Mouse (Mus musculus): Measurements from ENCODE around the gene Gm20388. TPM values are rescaled to one million over a fixed set of nuclear protein-coding genes. Genes with fewer than 3 reads are reported as not detected.
A peak's percentile ranks its signal among the peaks of the same experiment; 100 is the strongest.

Gene Gm20388
- polyA plus RNA-seq, 1 experiment from 2014 or later: not detected

DNA sequence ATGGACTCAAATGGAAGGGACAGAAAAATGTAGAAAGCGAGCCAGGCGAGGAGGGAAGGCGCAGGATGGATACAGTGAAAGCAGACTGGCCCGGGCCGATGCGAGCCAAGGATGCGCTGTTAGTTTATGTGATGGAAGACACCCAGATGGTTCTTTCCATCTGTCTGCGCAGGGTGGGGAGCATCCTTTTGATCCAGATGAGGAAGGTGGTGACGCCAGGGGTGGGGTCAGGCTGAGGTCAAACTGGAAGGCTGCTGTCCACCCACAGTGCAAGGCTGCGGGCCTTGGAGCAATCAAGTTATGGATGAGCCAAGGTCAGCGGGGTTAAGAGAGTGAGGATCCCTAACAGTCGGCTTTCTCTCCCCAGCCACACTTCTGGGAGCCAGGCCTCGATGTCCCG, 2025.8 kb downstream of the Gm20388 start:
- Histone ChIP-seq H3K36me3 (ENCODE audit: control insufficient read depth, insufficient read depth, low read length) (no peaks in the 10 kb centered on the region), H3K9me3 (ENCODE audit: control insufficient read depth, low read length) (no peaks in the 10 kb centered on the region), H3K27me3 (ENCODE audit: control insufficient read depth, insufficient read depth, low read length) (no peaks in the 10 kb centered on the region), H3K4me1 (ENCODE audit: control insufficient read depth in 2 of 2, insufficient read depth in 2 of 2, low read length in 2 of 2) (peaks cover 3 to 7% of the 10 kb centered on the region in 2 experiments; a peak in 3 of 4 replicates), H3K4me2 (ENCODE audit: low read length) (no peak overlapping the region), H3K9ac (ENCODE audit: low read length) (no peak overlapping the region), H3K27ac (replicated peaks in 1 of 2; ENCODE audit: control insufficient read depth in 1 of 2, insufficient read depth in 1 of 2, low read depth in 2 of 2, low read length in 2 of 2) (no peak overlapping the region), H3K4me3 (ENCODE audit: control insufficient read depth in 1 of 2, insufficient read depth in 1 of 2, low read depth in 1 of 2, low read length in 2 of 2) (no peak overlapping the region)
- WGBS: 74% methylated on average over 14 of the region's 14 CpGs
- ATAC-seq (ENCODE audit: insufficient number of reproducible peaks, insufficient read depth, low FRiP score, low read depth): no peak

DNA sequence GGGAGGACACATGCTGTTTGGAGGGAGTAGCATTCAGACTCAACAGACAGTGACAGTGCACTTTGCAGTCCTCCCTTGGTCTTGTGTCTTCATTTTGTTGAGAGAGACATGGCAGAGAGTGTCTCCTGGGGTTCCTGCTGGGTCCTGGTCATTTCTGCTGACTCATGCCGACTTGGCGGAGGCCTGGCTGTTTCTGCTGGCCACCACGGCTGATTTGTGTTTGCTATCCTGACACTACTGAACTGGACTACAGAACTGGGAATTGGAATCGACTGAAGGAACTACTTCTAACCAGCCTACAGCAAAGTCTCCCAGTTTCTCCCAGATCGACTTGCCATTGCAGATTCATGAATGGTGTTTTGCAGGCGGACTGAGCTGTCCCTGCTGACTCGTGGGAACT, 2028.1 kb downstream of the Gm20388 start:
- ATAC-seq (ENCODE audit: insufficient number of reproducible peaks, insufficient read depth, low FRiP score, low read depth): no peak
- no peak overlapping the region for H3K27ac ChIP-seq (replicated peaks in 1 of 2; ENCODE audit: control insufficient read depth in 1 of 2, insufficient read depth in 1 of 2, low read depth in 2 of 2, low read length in 2 of 2)
- H3K9ac ChIP-seq (ENCODE audit: low read length): no peak overlapping the region
- H3K4me3 ChIP-seq (ENCODE audit: control insufficient read depth in 1 of 2, insufficient read depth in 1 of 2, low read depth in 1 of 2, low read length in 2 of 2): no peak overlapping the region
- no peak overlapping the region for H3K4me2 ChIP-seq (ENCODE audit: low read length)
- WGBS: 82% methylated on average over 7 of the region's 7 CpGs
- no peaks in the 10 kb centered on the region for H3K36me3 ChIP-seq (ENCODE audit: control insufficient read depth, insufficient read depth, low read length)
- H3K9me3 ChIP-seq (ENCODE audit: control insufficient read depth, low read length): no peaks in the 10 kb centered on the region
- peaks cover 3 to 7% of the 10 kb centered on the region in 2 experiments; a peak in 3 of 4 replicates for H3K4me1 ChIP-seq (ENCODE audit: control insufficient read depth in 2 of 2, insufficient read depth in 2 of 2, low read length in 2 of 2)
- H3K27me3 ChIP-seq (ENCODE audit: control insufficient read depth, insufficient read depth, low read length): no peaks in the 10 kb centered on the region

DNA sequence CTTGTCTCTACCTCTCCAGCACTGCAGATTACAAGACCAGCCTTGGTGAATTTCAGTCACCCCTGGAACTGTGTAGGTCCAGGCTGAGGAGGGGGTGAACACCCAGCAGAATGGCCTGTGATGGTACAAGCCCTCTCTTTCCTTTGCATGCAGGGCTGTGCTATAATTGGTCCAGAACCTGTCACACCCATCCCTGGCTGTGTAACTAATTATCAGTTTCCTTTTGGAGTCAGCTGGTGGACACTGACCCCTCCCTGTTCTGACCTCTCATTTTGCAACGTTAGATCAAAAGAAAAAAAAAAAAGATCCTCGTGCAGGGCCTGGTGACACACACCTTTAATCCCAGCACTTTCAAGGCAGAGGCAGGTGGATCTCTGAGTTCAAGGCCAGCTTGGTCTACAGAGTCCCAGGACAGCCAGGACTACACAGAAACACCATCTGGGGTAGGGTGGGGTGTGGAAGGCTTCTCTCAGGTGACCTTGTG, 2032.5 kb downstream of the Gm20388 start:
- no peak for ATAC-seq (ENCODE audit: insufficient number of reproducible peaks, insufficient read depth, low FRiP score, low read depth)
- WGBS: 28% methylated on average over 2 of the region's 2 CpGs
- H3K36me3 ChIP-seq (ENCODE audit: control insufficient read depth, insufficient read depth, low read length): no peaks in the 10 kb centered on the region

DNA sequence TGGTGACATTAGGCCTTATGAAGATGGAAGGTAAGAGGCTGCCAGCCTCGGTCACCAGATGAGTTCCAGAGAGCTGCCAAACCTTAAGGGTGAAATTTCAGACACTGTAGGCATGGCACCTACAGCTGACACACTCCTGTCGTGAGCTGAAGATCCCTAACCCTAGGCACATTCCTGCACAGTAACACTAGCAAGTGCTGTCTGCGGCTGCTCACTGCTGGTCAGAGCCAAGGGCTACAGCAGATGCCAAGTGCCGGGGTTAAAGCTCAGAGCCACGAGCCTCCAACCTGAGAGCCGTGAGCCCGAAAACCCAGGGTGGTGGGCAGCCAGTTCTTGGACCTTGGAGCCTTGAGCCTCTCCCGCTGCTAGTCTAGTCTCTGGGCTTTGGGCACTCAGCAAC, 2033.1 kb downstream of the Gm20388 start:
- no peak overlapping the region for H3K9ac ChIP-seq (ENCODE audit: low read length)
- H3K36me3 ChIP-seq (ENCODE audit: control insufficient read depth, insufficient read depth, low read length): no peaks in the 10 kb centered on the region
- no peak for ATAC-seq (ENCODE audit: insufficient number of reproducible peaks, insufficient read depth, low FRiP score, low read depth)
- H3K4me3 ChIP-seq (ENCODE audit: control insufficient read depth in 1 of 2, insufficient read depth in 1 of 2, low read depth in 1 of 2, low read length in 2 of 2): no peak overlapping the region
- H3K9me3 ChIP-seq (ENCODE audit: control insufficient read depth, low read length): no peaks in the 10 kb centered on the region
- no peak overlapping the region for H3K27ac ChIP-seq (replicated peaks in 1 of 2; ENCODE audit: control insufficient read depth in 1 of 2, insufficient read depth in 1 of 2, low read depth in 2 of 2, low read length in 2 of 2)
- no peak overlapping the region for H3K4me2 ChIP-seq (ENCODE audit: low read length)
- peaks cover 15% of the 10 kb centered on the region in 2 experiments for H3K4me1 ChIP-seq (ENCODE audit: control insufficient read depth in 2 of 2, insufficient read depth in 2 of 2, low read length in 2 of 2)
- no peaks in the 10 kb centered on the region for H3K27me3 ChIP-seq (ENCODE audit: control insufficient read depth, insufficient read depth, low read length)
- WGBS: 61% methylated on average over 8 of the region's 8 CpGs

More for the DNA sequence above, 2032.5 kb downstream of the Gm20388 start:
- Histone ChIP-seq H3K9me3 (ENCODE audit: control insufficient read depth, low read length) (no peaks in the 10 kb centered on the region), H3K4me2 (ENCODE audit: low read length) (no peak overlapping the region), H3K4me1 (ENCODE audit: control insufficient read depth in 2 of 2, insufficient read depth in 2 of 2, low read length in 2 of 2) (peaks cover 9% of the 10 kb centered on the region in 2 experiments), H3K27ac (replicated peaks in 1 of 2; ENCODE audit: control insufficient read depth in 1 of 2, insufficient read depth in 1 of 2, low read depth in 2 of 2, low read length in 2 of 2) (no peak overlapping the region), H3K4me3 (ENCODE audit: control insufficient read depth in 1 of 2, insufficient read depth in 1 of 2, low read depth in 1 of 2, low read length in 2 of 2) (no peak overlapping the region), H3K9ac (ENCODE audit: low read length) (no peak overlapping the region), H3K27me3 (ENCODE audit: control insufficient read depth, insufficient read depth, low read length) (no peaks in the 10 kb centered on the region)

DNA sequence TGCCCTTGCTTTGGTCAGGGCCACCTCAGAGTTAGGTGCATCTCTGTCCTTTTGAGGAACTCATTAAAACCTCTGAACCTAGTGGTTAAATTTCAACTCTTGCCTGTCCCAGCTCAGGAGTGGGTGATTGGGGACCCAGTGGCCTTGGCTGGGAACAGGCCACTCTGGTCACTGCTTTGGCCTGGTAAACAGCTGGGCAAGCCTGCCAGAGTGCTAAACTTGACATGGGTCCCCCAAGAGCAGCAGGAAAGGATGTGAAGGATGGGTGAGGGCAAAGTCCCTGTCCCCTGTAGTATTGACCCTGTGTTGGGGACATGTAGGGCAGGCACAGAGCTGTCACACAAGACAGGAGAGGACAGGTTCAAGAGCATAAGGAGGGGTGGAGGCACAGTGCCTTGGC, 2034.2 kb downstream of the Gm20388 start, which contains the start of gene Car5a:
Gene Car5a (minus strand): TSS at position 74 of the 400 bp plus-strand sequence.
- no peak for ATAC-seq (ENCODE audit: insufficient number of reproducible peaks, insufficient read depth, low FRiP score, low read depth)

DNA sequence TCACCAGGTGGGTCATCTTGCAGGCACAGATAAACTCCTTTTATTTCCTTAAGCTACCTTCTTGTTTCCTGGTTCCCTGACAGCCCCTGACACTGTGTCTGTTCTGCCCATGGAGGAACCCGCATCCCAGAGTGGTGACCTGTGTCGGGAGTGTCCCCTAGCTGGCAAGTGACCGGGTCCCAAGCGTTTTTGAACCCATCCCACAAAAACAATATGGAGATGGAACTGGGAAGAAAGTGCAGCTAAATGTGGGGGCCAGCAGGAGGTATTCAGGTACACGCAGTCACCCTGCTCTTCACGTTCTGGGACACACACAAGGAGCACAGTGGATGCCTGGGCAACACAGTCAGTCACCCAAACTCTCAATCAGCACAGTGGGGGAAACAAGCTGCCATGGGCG, 2035.7 kb downstream of the Gm20388 start:
- no peak overlapping the region for H3K9ac ChIP-seq (ENCODE audit: low read length)
- no peaks in the 10 kb centered on the region for H3K36me3 ChIP-seq (ENCODE audit: control insufficient read depth, insufficient read depth, low read length)
- H3K4me1 ChIP-seq (ENCODE audit: control insufficient read depth in 2 of 2, insufficient read depth in 2 of 2, low read length in 2 of 2): peaks cover 17 to 27% of the 10 kb centered on the region in 2 experiments
- H3K4me2 ChIP-seq (ENCODE audit: low read length): no peak overlapping the region
- 76% methylated on average over 7 of the region's 7 CpGs for WGBS
- no peak overlapping the region for H3K27ac ChIP-seq (replicated peaks in 1 of 2; ENCODE audit: control insufficient read depth in 1 of 2, insufficient read depth in 1 of 2, low read depth in 2 of 2, low read length in 2 of 2)
- no peak for ATAC-seq (ENCODE audit: insufficient number of reproducible peaks, insufficient read depth, low FRiP score, low read depth)
- H3K27me3 ChIP-seq (ENCODE audit: control insufficient read depth, insufficient read depth, low read length): no peaks in the 10 kb centered on the region
- H3K9me3 ChIP-seq (ENCODE audit: control insufficient read depth, low read length): no peaks in the 10 kb centered on the region
- no peak overlapping the region for H3K4me3 ChIP-seq (ENCODE audit: control insufficient read depth in 1 of 2, insufficient read depth in 1 of 2, low read depth in 1 of 2, low read length in 2 of 2)

More for the DNA sequence above, 2034.2 kb downstream of the Gm20388 start, which contains the start of gene Car5a:
- Histone ChIP-seq H3K4me3 (ENCODE audit: control insufficient read depth in 1 of 2, insufficient read depth in 1 of 2, low read depth in 1 of 2, low read length in 2 of 2) (no peak within 1 kb of the TSS), H3K4me2 (ENCODE audit: low read length) (no peak within 1 kb of the TSS), H3K9ac (ENCODE audit: low read length) (no peak within 1 kb of the TSS), H3K27me3 (ENCODE audit: control insufficient read depth, insufficient read depth, low read length) (no peaks in the 10 kb centered on the region), H3K4me1 (ENCODE audit: control insufficient read depth in 2 of 2, insufficient read depth in 2 of 2, low read length in 2 of 2) (peaks cover 17 to 25% of the 10 kb centered on the region in 2 experiments), H3K27ac (replicated peaks in 1 of 2; ENCODE audit: control insufficient read depth in 1 of 2, insufficient read depth in 1 of 2, low read depth in 2 of 2, low read length in 2 of 2) (no peak within 1 kb of the TSS), H3K9me3 (ENCODE audit: control insufficient read depth, low read length) (no peaks in the 10 kb centered on the region), H3K36me3 (ENCODE audit: control insufficient read depth, insufficient read depth, low read length) (no peaks in the 10 kb centered on the region)

DNA sequence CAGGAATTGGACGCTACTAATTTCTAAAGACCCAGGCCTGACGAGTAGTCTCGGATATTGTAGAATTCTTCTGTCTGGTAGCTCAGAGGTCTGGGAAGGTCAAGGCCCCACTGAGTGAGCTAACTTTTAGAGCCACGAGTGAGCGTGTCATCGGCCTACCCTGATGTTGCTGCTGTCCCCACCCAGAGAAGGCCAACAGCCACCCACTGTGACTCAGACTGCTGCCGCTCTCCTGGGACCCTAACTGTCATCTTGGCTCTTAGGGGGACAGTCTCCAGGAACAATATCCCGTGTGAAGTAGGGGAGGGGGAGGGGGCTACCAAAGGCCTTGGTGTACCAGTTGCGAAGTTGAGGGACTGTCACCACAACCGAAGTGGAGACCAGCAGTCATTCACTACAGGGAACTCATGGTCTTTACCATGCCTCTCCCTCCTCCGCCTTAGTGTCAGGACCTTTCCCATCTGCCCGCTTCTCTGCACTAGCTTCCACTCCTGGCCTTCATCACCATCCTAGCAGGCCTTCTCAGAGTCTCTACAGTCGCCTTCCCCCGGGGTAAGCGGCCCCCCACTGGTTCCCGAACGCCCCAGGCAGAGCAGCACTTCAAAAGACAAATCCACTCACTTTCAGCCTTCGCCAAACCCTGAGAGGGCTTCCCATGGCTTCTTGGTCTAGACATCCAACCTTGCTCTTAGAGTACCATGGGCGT, 2036.6 kb downstream of the Gm20388 start:
- no peak for ATAC-seq (ENCODE audit: insufficient number of reproducible peaks, insufficient read depth, low FRiP score, low read depth)
- Histone ChIP-seq H3K9ac (ENCODE audit: low read length) (peak overlapping the region; percentile 74), H3K4me1 (ENCODE audit: control insufficient read depth in 2 of 2, insufficient read depth in 2 of 2, low read length in 2 of 2) (peaks cover 19 to 35% of the 10 kb centered on the region in 2 experiments), H3K27ac (replicated peaks in 1 of 2; ENCODE audit: control insufficient read depth in 1 of 2, insufficient read depth in 1 of 2, low read depth in 2 of 2, low read length in 2 of 2) (peak overlapping the region; percentile 79 to 91), H3K36me3 (ENCODE audit: control insufficient read depth, insufficient read depth, low read length) (no peaks in the 10 kb centered on the region), H3K27me3 (ENCODE audit: control insufficient read depth, insufficient read depth, low read length) (no peaks in the 10 kb centered on the region), H3K4me2 (ENCODE audit: low read length) (peak overlapping the region; percentile 80), H3K9me3 (ENCODE audit: control insufficient read depth, low read length) (no peaks in the 10 kb centered on the region), H3K4me3 (ENCODE audit: control insufficient read depth in 1 of 2, insufficient read depth in 1 of 2, low read depth in 1 of 2, low read length in 2 of 2) (peak overlapping the region; percentile 38 to 39)
- 29% methylated on average over 19 of the region's 19 CpGs for WGBS

All from heart, embryonic 14.5 days (tissue).